Mouse (Mus musculus) kidney, embryonic 16.5 days (tissue): ENCODE measurements around the gene Folr2. TPM values are rescaled to one million over a fixed set of nuclear protein-coding genes. Genes with fewer than 3 reads are reported as not detected.

ENCODE experiments used
- ATAC-seq: fragments of 200-750 bp; cut with Nextera tagmentation; 2 replicates; pipeline ENCODE4 v1.8.0; 2017; ENCODE audit warnings: moderate TSS enrichment; ENCODE audit not compliant: low FRiP score, low TSS enrichment
- H3K27ac ChIP-seq: fragments of 300-500 bp; sonication (generic); 2 replicates; pipeline ENCODE4 v1.5.1; 2014; ENCODE audit warnings: low read length
- H3K27me3 ChIP-seq: fragments of 300-500 bp; sonication (generic); 2 replicates; pipeline ENCODE4 v1.6.1; 2014; ENCODE audit warnings: low read length, control low read depth, mixed read lengths; ENCODE audit not compliant: insufficient read depth
- H3K36me3 ChIP-seq: fragments of 300-500 bp; sonication (generic); 2 replicates; pipeline ENCODE4 v1.6.1; 2014; ENCODE audit warnings: low read length, control low read depth, mixed read lengths; ENCODE audit not compliant: insufficient read depth
- H3K4me1 ChIP-seq: fragments of 300-500 bp; sonication (generic); 2 replicates; pipeline ENCODE4 v1.6.1; 2014; ENCODE audit warnings: low read length, control low read depth, mixed read lengths; ENCODE audit not compliant: insufficient read depth
- H3K4me2 ChIP-seq: fragments of 300-500 bp; sonication (generic); replicated peaks from 2 replicates; pipeline ENCODE4 v1.6.1; 2014; ENCODE audit warnings: low read depth, low read length
- H3K4me3 ChIP-seq: fragments of 300-500 bp; sonication (generic); 2 replicates; pipeline ENCODE4 v1.5.1; 2014; ENCODE audit warnings: mild to moderate bottlenecking, low read length
- H3K9ac ChIP-seq: fragments of 300-500 bp; sonication (generic); replicated peaks from 2 replicates; pipeline ENCODE4 v1.6.1; 2014; ENCODE audit warnings: low read length
- H3K9me3 ChIP-seq: fragments of 300-500 bp; sonication (generic); 2 replicates; pipeline ENCODE4 v1.6.1; 2016; ENCODE audit warnings: low read length, control low read depth
- WGBS: fragments of 180-500 bp; shearing (Covaris S2); extraction: QIAGEN DNeasy Blood & Tissue Kit; methylation state at CpG from one replicate; pipeline ENCODE4 v1.1.7; 2014; 5-methylcytosine and 5-hydroxymethylcytosine counted together
- polyA plus RNA-seq: library from polyadenylated mRNA; unstranded; fragments of >200 nt; fragmentation: Nextera tagmentation; extraction: Ambion mirVana; gene quantifications from 2 replicates; pipeline ENCODE4 v1.2.1, GENCODE M21; 2015

Gene Folr2
- polyA plus RNA-seq, 1 experiment from 2014 or later, result 1.3 TPM

DNA sequence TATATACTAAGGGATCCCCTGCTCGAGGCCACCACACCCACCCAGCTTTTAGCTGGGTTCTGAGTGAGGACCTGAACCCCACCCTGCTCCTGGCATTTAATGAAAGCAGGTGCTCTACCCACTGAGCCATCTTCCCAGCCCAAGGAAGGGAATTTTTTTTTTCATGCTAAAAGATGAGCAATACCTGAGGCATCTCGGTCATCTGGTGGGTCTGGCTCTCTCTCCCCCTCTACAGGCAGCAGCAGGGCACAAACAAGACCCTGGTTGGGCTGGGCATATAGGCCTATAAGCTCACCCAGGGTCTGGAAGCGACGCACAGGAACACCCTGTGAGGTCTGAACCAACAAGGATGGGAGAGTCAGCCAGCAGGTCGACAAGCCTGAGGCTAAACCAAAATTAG lies 23.6 kb downstream of the Folr2 start:
- Histone ChIP-seq H3K4me2 (no peak overlapping the region), H3K36me3 (peaks cover 58% of the 10 kb centered on the region), H3K4me1 (peaks cover 19% of the 10 kb centered on the region), H3K27ac (no peak overlapping the region), H3K4me3 (no peak overlapping the region), H3K9me3 (no peaks in the 10 kb centered on the region), H3K27me3 (no peaks in the 10 kb centered on the region), H3K9ac (no peak overlapping the region)
- WGBS, result 76% methylated on average over 5 of the region's 5 CpGs
- no peak for ATAC-seq

DNA sequence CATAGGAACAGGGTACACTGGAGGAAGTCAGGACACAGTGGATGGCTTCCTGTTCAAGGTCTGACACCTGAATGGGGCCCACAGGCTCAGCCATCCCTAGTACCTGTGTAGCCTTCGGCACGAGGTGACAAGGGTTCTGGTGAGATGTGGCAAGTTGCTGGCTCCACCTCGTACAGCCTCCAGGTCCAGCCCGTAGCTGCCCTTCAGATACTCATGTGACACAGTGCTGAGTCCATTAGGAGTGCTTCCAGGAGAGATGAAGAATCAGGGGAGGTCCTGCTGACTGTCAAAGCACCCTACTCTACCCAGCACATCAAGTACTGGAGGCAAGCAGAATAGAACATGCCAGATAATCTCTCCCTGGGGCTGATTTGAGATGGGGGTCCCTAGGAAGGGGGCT lies 24.6 kb downstream of the Folr2 start:
- no peak for ATAC-seq
- no peak overlapping the region for H3K27ac ChIP-seq
- 91% methylated on average over 4 of the region's 4 CpGs for WGBS

DNA sequence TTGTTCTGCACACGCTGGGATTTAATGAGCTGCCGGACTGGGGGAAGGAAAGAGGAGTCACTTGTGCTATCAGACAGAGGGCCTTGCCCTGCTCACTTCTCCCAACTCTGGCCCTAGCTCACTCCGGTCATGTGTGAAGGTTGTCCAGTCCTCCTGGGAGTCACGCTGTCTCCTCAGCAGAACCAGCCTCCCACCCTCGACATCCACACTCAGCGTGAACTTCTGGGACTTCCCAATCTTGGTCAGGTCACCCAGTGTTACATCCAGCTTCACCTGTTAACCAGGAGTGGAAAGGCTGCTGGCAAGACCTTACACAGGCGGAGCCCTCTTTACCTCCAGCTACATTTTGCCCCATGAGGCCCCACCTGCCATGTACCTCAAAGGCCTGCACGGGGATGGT lies 25.6 kb downstream of the Folr2 start:
- Histone ChIP-seq H3K9me3 (no peaks in the 10 kb centered on the region), H3K36me3 (peaks cover 77% of the 10 kb centered on the region), H3K9ac (no peak overlapping the region), H3K27me3 (no peaks in the 10 kb centered on the region), H3K4me2 (no peak overlapping the region), H3K27ac (no peak overlapping the region), H3K4me3 (no peak overlapping the region), H3K4me1 (peaks cover 18% of the 10 kb centered on the region)
- 94% methylated on average over 8 of the region's 8 CpGs for WGBS
- no peak for ATAC-seq

More for the DNA sequence above, 24.6 kb downstream of the Folr2 start:
- no peak overlapping the region for H3K4me3 ChIP-seq
- H3K9ac ChIP-seq, result no peak overlapping the region
- no peak overlapping the region for H3K4me2 ChIP-seq
- no peaks in the 10 kb centered on the region for H3K27me3 ChIP-seq
- H3K36me3 ChIP-seq, result peaks cover 68% of the 10 kb centered on the region
- H3K4me1 ChIP-seq, result peaks cover 18% of the 10 kb centered on the region
- H3K9me3 ChIP-seq, result no peaks in the 10 kb centered on the region

DNA sequence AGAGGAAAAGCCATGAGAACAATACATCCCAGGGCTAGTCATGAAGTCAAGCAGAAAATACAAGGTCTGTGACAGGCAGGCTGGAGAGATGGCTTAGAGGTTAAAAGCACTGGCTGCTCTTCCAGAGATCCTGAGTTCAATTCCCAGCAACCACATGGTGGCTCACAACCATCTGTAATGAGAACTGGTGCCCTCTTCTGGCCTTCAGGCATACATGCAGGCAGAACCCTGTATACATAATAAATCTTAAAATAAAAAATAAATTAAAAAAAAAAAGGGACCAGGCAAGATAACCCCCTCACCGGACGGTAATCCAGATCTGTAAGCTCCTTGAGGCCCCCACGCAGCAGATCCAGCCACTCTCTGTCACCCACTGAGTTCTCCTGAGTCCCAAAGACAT lies 26.6 kb downstream of the Folr2 start:
- Histone ChIP-seq H3K9me3 (no peaks in the 10 kb centered on the region), H3K36me3 (peaks cover 88% of the 10 kb centered on the region), H3K4me3 (no peak overlapping the region), H3K4me2 (no peak overlapping the region), H3K4me1 (peaks cover 16% of the 10 kb centered on the region), H3K27me3 (no peaks in the 10 kb centered on the region), H3K27ac (no peak overlapping the region), H3K9ac (no peak overlapping the region)
- no peak for ATAC-seq
- WGBS, result 89% methylated on average over 3 of the region's 3 CpGs

DNA sequence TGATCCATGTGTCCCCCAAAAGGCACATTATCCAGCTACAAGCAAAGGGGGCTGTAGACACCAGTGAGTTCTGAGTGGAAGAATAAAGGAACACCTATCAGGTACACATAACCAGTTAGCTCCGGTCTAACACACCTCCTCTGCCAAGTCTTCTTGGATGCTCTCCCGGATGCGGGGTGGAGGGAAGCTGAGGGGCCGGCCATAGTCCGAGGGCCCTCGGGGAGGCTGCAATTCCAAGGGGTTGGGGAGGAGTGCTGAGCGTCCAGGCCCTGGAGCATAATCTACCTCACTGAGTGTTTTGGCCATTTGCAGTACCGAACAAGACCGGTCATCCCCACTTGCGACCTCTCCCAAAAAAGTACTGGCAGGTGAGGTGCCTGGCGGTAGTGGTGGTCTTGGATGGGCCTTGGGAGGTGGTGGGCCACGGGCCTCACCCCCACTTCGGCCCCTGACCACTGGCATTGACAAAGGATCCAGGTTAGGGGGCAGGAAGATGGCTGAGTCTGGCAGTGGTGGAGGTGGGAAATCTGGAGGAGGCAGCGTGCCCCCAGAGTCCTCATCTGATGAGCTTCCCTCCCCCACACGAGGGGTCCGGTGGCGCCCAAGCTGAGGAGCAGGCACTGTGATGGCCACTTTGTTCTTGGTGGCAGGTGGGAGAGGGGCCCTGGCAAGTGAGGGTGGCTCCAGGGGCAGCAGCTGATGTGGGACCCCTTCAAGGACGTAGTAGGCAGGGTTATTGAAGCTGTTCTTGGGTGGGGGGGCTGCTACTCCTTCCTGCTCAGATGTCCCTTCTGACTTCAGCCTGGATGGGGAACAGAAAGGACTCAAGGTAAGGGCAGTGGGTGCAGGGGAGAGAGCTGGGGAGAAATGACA lies 33.0 kb downstream of the Folr2 start:
- Histone ChIP-seq H3K4me3 (no peak overlapping the region), H3K27me3 (peaks cover 34% of the 10 kb centered on the region), H3K4me1 (peaks cover 24% of the 10 kb centered on the region), H3K9ac (no peak overlapping the region), H3K27ac (no peak overlapping the region), H3K4me2 (no peak overlapping the region), H3K9me3 (no peaks in the 10 kb centered on the region), H3K36me3 (peaks cover 58% of the 10 kb centered on the region)
- WGBS, result 74% methylated on average over 18 of the region's 18 CpGs
- ATAC-seq, result no peak

DNA sequence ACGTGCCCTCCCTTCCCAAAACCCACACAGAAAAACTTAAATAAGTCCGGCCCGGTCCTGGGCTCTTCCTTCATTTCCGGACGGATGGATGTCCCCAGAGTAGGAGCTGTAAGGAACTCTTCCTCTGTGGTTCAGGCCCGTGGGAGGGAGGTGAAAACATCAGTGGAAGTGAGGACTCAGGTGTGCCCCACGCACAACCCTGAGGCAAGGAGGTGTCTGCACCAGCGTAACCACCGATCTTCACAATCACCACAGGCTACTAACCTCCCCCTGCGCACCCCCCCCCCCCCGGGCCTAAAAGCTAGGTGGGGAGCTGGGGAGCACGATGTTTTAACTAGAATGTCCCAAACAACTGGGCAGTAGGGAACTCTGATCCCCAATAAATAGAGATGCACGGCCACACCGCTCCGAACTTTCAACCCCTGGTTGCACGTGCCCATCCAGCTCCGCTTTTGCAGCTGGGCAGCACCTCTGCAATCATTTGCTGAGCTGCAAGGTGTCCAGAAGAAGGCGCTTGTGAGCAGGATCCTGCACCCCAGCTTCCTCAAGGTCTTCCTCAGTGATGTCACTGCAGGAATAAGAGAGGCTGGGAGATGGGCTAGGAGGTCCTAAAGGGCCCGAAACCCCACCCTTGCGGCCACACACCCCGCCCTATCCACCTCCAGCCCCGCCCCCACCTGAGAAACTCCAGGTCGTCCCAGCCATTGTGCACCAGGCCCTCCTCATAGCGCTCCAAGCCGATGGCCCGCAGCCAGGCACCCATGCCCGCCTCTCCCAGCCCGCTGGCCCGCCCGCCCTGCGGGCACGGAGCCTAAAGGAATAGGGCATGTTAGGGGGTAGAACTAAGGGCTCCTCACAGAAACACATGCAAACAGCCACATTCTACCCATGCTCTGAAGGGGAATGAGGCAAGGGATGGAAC lies 33.9 kb downstream of the Folr2 start:
- WGBS, result 35% methylated on average over 32 of the region's 32 CpGs
- H3K9me3 ChIP-seq, result no peaks in the 10 kb centered on the region
- peak; percentile 20; the same call in 1 of the 2 replicates for ATAC-seq
- no peak overlapping the region; the same call in 1 of the 2 replicates for H3K27ac ChIP-seq
- peak overlapping the region; percentile 97 for H3K4me2 ChIP-seq
- H3K36me3 ChIP-seq, result peaks cover 49% of the 10 kb centered on the region
- no peak overlapping the region for H3K9ac ChIP-seq
- H3K4me3 ChIP-seq, result no peak overlapping the region; the same call in 1 of the 2 replicates
- H3K4me1 ChIP-seq, result peaks cover 28% of the 10 kb centered on the region
- peaks cover 43% of the 10 kb centered on the region for H3K27me3 ChIP-seq

DNA sequence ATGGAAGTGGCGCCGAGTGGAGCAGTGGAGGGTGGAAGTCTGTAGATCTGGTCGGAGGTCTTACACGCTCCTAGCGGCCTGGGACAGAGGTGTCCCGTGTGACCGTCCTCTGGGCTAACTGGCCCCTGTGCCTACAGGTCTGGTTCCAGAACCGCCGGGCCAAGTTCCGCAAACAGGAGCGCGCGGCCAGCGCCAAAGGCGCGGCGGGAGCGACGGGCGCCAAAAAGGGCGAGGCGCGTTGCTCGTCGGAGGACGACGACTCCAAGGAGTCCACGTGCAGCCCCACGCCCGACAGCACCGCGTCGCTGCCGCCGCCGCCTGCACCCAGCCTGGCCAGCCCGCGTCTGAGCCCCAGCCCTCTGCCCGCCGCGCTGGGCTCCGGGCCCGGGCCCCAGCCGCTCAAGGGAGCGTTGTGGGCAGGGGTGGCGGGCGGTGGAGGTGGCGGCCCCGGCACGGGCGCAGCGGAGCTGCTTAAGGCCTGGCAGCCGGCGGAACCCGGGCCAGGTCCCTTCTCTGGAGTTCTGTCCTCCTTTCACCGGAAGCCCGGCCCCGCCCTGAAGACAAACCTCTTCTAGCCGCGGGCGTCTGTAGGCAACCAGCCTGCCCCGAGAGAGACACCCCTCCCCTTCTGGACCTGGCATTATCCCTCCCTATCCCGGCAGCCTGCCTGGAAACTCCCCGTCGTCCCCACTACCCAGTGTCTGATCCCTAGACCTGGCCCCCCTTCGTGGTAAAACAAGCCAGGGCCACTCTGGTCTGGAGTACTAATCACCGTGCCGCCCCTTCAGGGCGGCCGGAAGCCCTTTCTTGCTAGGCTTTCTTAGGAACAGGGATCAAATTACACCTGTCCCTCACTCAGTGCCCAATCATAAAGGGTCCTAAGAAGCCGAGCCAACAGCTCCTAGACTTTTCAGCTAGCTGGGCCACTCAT lies 35.2 kb downstream of the Folr2 start:
- peak; percentile 89 for ATAC-seq
- 0% methylated on average over 67 of the region's 71 CpGs for WGBS
- Histone ChIP-seq H3K9ac (peak overlapping the region; percentile 81), H3K27me3 (peaks cover 56% of the 10 kb centered on the region), H3K4me1 (peaks cover 31% of the 10 kb centered on the region), H3K4me3 (peak overlapping the region; percentile 53), H3K27ac (peak overlapping the region; percentile 74), H3K4me2 (peak overlapping the region; percentile 97), H3K36me3 (peaks cover 36% of the 10 kb centered on the region), H3K9me3 (no peaks in the 10 kb centered on the region)

DNA sequence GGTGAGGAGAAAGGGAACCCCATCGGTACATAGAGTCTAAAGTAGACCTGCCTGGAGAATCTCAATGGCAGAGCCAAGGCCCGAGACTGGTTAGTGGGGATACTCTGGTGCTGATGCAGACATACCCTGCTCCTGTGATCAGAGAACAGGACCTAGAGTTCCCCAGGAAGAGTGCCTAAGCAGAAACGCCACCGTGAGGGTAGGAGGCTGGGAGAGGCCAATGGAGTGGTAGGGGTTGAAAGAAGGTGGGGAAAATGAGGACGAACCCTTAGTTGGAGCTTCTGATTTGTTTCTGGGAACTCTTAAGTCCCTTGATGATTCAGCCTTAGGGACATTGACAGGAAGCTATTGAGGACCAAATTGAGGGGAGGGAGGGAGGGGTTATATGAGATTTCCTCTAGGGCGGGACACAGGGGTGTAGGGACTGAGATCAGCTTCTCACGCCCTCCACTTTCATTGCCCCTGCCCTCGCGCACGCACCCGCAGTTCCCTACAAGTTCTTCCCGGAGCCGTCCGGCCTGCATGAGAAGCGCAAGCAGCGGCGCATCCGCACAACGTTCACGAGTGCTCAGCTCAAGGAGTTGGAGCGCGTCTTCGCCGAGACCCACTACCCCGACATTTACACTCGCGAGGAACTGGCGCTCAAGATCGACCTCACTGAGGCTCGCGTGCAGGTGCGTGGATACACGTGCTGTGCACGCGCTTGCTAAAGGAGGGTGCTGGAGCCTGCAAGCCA lies 36.5 kb downstream of the Folr2 start:
- no peak overlapping the region for H3K27ac ChIP-seq

More for the DNA sequence above, 36.5 kb downstream of the Folr2 start:
- Histone ChIP-seq H3K4me3 (peak overlapping the region; percentile 53), H3K27me3 (peaks cover 63% of the 10 kb centered on the region), H3K36me3 (peaks cover 23% of the 10 kb centered on the region), H3K9me3 (no peaks in the 10 kb centered on the region), H3K4me1 (peaks cover 31% of the 10 kb centered on the region), H3K4me2 (peak overlapping the region; percentile 97), H3K9ac (no peak overlapping the region; the same call in 1 of the 2 replicates)
- 3% methylated on average over 35 of the region's 35 CpGs for WGBS
- ATAC-seq, result no peak
